Mouse (Mus musculus): ENCODE data around the gene Spns3. TPM values are rescaled to one million over a fixed set of nuclear protein-coding genes. Genes with fewer than 3 reads are reported as not detected.
A peak's percentile ranks its signal among the peaks of the same experiment; 100 is the strongest.

The Spns3 gene
- polyA plus RNA-seq, 1 experiment from 2014 or later = 0.98 TPM

- Histone ChIP-seq H3K4me1 (peaks cover 35% of the 10 kb centered on the region), H3K27ac (0 out of 2 replicates have a peak overlapping the region, but pooled peaks have one; percentile 21), H3K9ac (no peak overlapping the region), H3K9me3 (no peaks in the 10 kb centered on the region), H3K36me3 (no peaks in the 10 kb centered on the region), H3K27me3 (replicated peaks) (no peaks in the 10 kb centered on the region), H3K4me3 (replicated peaks) (no peak overlapping the region), H3K4me2 (no peak overlapping the region)
- 71% methylated on average over 7 of the region's 7 CpGs for WGBS
- no peak for ATAC-seq (ENCODE audit: insufficient read depth, low FRiP score, low read depth)
These were observed 74.2 kb downstream of the Spns3 start for GRCm38 (mm10) chr11:72476074-72476625.

GRCm38 (mm10) chr11:72475408-72475807, 74.9 kb downstream of the Spns3 start:
- Histone ChIP-seq H3K9me3 (no peaks in the 10 kb centered on the region), H3K27ac (peak overlapping the region; percentile 51; the same call in 1 of the 2 replicates), H3K36me3 (no peaks in the 10 kb centered on the region), H3K4me3 (replicated peaks) (no peak overlapping the region), H3K4me1 (peaks cover 36% of the 10 kb centered on the region), H3K27me3 (replicated peaks) (no peaks in the 10 kb centered on the region), H3K9ac (no peak overlapping the region), H3K4me2 (no peak overlapping the region)
- 69% methylated on average over 7 of the region's 7 CpGs for WGBS
- no peak for ATAC-seq (ENCODE audit: insufficient read depth, low FRiP score, low read depth)

GRCm38 (mm10) chr11:72474926-72475325, 75.4 kb downstream of the Spns3 start:
- 86% methylated on average over 3 of the region's 3 CpGs for WGBS
- ATAC-seq (ENCODE audit: insufficient read depth, low FRiP score, low read depth) = 0 out of 2 replicates have a peak, but pooled peaks have one; percentile 10
- H3K27ac ChIP-seq = no peak overlapping the region

GRCm38 (mm10) chr11:72473540-72473939, 76.8 kb downstream of the Spns3 start:
- Histone ChIP-seq H3K4me2 (no peak overlapping the region), H3K27ac (peak overlapping the region; percentile 23; the same call in 1 of the 2 replicates), H3K9ac (no peak overlapping the region)

More at GRCm38 (mm10) chr11:72474926-72475325, 75.4 kb downstream of the Spns3 start:
- Histone ChIP-seq H3K36me3 (no peaks in the 10 kb centered on the region), H3K9me3 (no peaks in the 10 kb centered on the region), H3K4me3 (replicated peaks) (no peak overlapping the region), H3K4me2 (no peak overlapping the region), H3K4me1 (peaks cover 41% of the 10 kb centered on the region), H3K27me3 (replicated peaks) (no peaks in the 10 kb centered on the region), H3K9ac (no peak overlapping the region)

GRCm38 (mm10) chr11:72471381-72471780, 78.9 kb downstream of the Spns3 start:
- Histone ChIP-seq H3K27me3 (replicated peaks) (no peaks in the 10 kb centered on the region), H3K36me3 (no peaks in the 10 kb centered on the region), H3K9me3 (no peaks in the 10 kb centered on the region), H3K9ac (no peak overlapping the region), H3K4me2 (no peak overlapping the region), H3K27ac (peak overlapping the region; percentile 36; the same call in 1 of the 2 replicates), H3K4me1 (peaks cover 51% of the 10 kb centered on the region), H3K4me3 (replicated peaks) (no peak overlapping the region)
- 82% methylated on average over 6 of the region's 6 CpGs for WGBS
- ATAC-seq (ENCODE audit: insufficient read depth, low FRiP score, low read depth) = no peak

More at GRCm38 (mm10) chr11:72473540-72473939, 76.8 kb downstream of the Spns3 start:
- Histone ChIP-seq H3K4me1 (peaks cover 55% of the 10 kb centered on the region), H3K36me3 (no peaks in the 10 kb centered on the region), H3K27me3 (replicated peaks) (no peaks in the 10 kb centered on the region), H3K9me3 (no peaks in the 10 kb centered on the region), H3K4me3 (replicated peaks) (no peak overlapping the region)
- WGBS = 63% methylated on average over 4 of the region's 4 CpGs
- ATAC-seq (ENCODE audit: insufficient read depth, low FRiP score, low read depth) = 0 out of 2 replicates have a peak, but pooled peaks have one; percentile 6

- Histone ChIP-seq H3K4me3 (replicated peaks) (no peak overlapping the region), H3K27me3 (replicated peaks) (no peaks in the 10 kb centered on the region), H3K4me1 (peaks cover 57% of the 10 kb centered on the region), H3K9me3 (no peaks in the 10 kb centered on the region), H3K9ac (no peak overlapping the region), H3K27ac (peak overlapping the region; percentile 89; the same call in 1 of the 2 replicates), H3K36me3 (no peaks in the 10 kb centered on the region), H3K4me2 (no peak overlapping the region)
- 58% methylated on average over 4 of the region's 4 CpGs for WGBS
- no peak for ATAC-seq (ENCODE audit: insufficient read depth, low FRiP score, low read depth)
These were observed 80.3 kb downstream of the Spns3 start for GRCm38 (mm10) chr11:72470004-72470403.

GRCm38 (mm10) chr11:72469217-72469616, 81.1 kb downstream of the Spns3 start:
- no peaks in the 10 kb centered on the region for H3K36me3 ChIP-seq
- no peaks in the 10 kb centered on the region for H3K9me3 ChIP-seq
- H3K4me3 ChIP-seq (replicated peaks) = no peak overlapping the region
- no peak overlapping the region for H3K9ac ChIP-seq
- H3K4me2 ChIP-seq = peak overlapping the region; percentile 2; the same call in 1 of the 2 replicates
- H3K27ac ChIP-seq = peak overlapping the region; percentile 89
- peaks cover 51% of the 10 kb centered on the region for H3K4me1 ChIP-seq
- no peaks in the 10 kb centered on the region for H3K27me3 ChIP-seq (replicated peaks)
- ATAC-seq (ENCODE audit: insufficient read depth, low FRiP score, low read depth) = peak; percentile 51; the same call in 1 of the 2 replicates
- 23% methylated on average over 5 of the region's 5 CpGs for WGBS

- H3K27ac ChIP-seq = peak overlapping the region; percentile 89; the same call in 1 of the 2 replicates
- no peaks in the 10 kb centered on the region for H3K9me3 ChIP-seq
- no peak overlapping the region for H3K9ac ChIP-seq
- no peaks in the 10 kb centered on the region for H3K27me3 ChIP-seq (replicated peaks)
- H3K4me2 ChIP-seq = no peak overlapping the region
- peaks cover 44% of the 10 kb centered on the region for H3K4me1 ChIP-seq
- H3K36me3 ChIP-seq = no peaks in the 10 kb centered on the region
- no peak for ATAC-seq (ENCODE audit: insufficient read depth, low FRiP score, low read depth)
- WGBS = 63% methylated on average over 5 of the region's 5 CpGs
- no peak overlapping the region for H3K4me3 ChIP-seq (replicated peaks)
These were observed 81.8 kb downstream of the Spns3 start for GRCm38 (mm10) chr11:72468525-72468924.

GRCm38 (mm10) chr11:72466694-72467507, 83.4 kb downstream of the Spns3 start:
- H3K9me3 ChIP-seq = no peaks in the 10 kb centered on the region
- H3K4me1 ChIP-seq = peaks cover 43% of the 10 kb centered on the region
- H3K27ac ChIP-seq = peak overlapping the region; percentile 89
- H3K27me3 ChIP-seq (replicated peaks) = no peaks in the 10 kb centered on the region
- ATAC-seq (ENCODE audit: insufficient read depth, low FRiP score, low read depth) = peak; percentile 85
- no peak overlapping the region for H3K4me3 ChIP-seq (replicated peaks)
- H3K4me2 ChIP-seq = peak overlapping the region; percentile 11
- no peak overlapping the region for H3K9ac ChIP-seq
- WGBS = 10% methylated on average over 11 of the region's 11 CpGs
- no peaks in the 10 kb centered on the region for H3K36me3 ChIP-seq

GRCm38 (mm10) chr11:72465978-72466693, 84.2 kb downstream of the Spns3 start:
- peak overlapping the region; percentile 89 for H3K27ac ChIP-seq
- H3K4me1 ChIP-seq = peaks cover 43% of the 10 kb centered on the region
- H3K4me2 ChIP-seq = peak overlapping the region; percentile 11; the same call in 1 of the 2 replicates
- no peaks in the 10 kb centered on the region for H3K36me3 ChIP-seq
- no peaks in the 10 kb centered on the region for H3K27me3 ChIP-seq (replicated peaks)
- 47% methylated on average over 11 of the region's 11 CpGs for WGBS
- no peak overlapping the region for H3K9ac ChIP-seq
- no peak overlapping the region for H3K4me3 ChIP-seq (replicated peaks)
- H3K9me3 ChIP-seq = no peaks in the 10 kb centered on the region
- ATAC-seq (ENCODE audit: insufficient read depth, low FRiP score, low read depth) = no peak

GRCm38 (mm10) chr11:72464821-72465220, 85.5 kb downstream of the Spns3 start:
- 62% methylated on average over 3 of the region's 3 CpGs for WGBS
- Histone ChIP-seq H3K36me3 (no peaks in the 10 kb centered on the region), H3K4me2 (no peak overlapping the region), H3K4me3 (replicated peaks) (no peak overlapping the region), H3K27ac (no peak overlapping the region), H3K27me3 (replicated peaks) (no peaks in the 10 kb centered on the region), H3K4me1 (peaks cover 36% of the 10 kb centered on the region), H3K9ac (no peak overlapping the region), H3K9me3 (no peaks in the 10 kb centered on the region)
- no peak for ATAC-seq (ENCODE audit: insufficient read depth, low FRiP score, low read depth)
